ENCODE assay signal across 27 mouse cellular contexts in the genomic region with DNA sequence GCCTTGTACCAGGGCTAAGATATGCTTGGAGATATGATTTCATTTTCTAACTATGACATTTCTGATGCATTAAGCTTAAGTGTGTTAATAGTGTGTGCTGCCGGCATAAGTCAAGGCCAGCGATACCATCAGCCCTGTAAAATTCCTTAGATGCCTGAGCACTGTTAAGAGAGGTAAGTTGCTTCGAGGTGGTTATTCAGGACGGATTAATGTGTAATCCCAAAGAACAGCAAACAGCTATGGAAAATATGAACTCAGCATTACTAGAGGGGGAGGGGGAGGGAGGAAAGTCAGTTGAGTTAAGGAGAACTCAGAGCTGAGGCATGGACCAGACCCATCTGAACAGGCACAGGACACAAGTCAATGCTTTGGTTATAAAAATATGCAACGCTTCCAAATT. TPM values are rescaled to one million over a fixed set of nuclear protein-coding genes. Genes with fewer than 3 reads are reported as not detected.
DNase-seq lines count a peak whose midpoint lies in the region; ATAC-seq and TF ChIP-seq lines count a peak whose summit lies in the region.
"Had no signal": no experiment of that assay in that cellular context is flagged by ENCODE, and none has a peak within 500 bp of the region (broad histone marks: within the 10 kb centered on the region; RNA-seq: fewer than 3 reads in every experiment).

No protein-coding gene starts in this region.

- WGBS in kidney, postnatal 0 days: 63% methylated on average over 5 of the region's 5 CpGs

- no peaks in the 10 kb centered on the region for H3K4me1 ChIP-seq in kidney, postnatal 0 days (replicated peaks; ENCODE audit: insufficient read depth, low read length)
- H3K4me1 ChIP-seq: liver, embryonic 15.5 days; midbrain, embryonic 12.5 days; neural tube, embryonic 15.5 days had no signal

- no peak overlapping the region for H3K4me2 ChIP-seq in kidney, postnatal 0 days (ENCODE audit: low read length)
- H3K4me2 ChIP-seq: embryonic facial prominence, embryonic 15.5 days; heart, embryonic 11.5 days; liver, embryonic 15.5 days; midbrain, embryonic 12.5 days; neural tube, embryonic 15.5 days had no signal

- peak; percentile 49 for ATAC-seq in kidney, postnatal 0 days (replicated peaks; ENCODE audit: low FRiP score, low read depth)
- ATAC-seq: activated CD4-positive, CD25-positive, alpha-beta regulatory T cell, adult 4 months; forebrain, embryonic 16.5 days; intestine, postnatal 0 days had no signal

- H3K9me3 ChIP-seq in kidney, postnatal 0 days (replicated peaks; ENCODE audit: low read length): no peaks in the 10 kb centered on the region
- H3K9me3 ChIP-seq: embryonic facial prominence, embryonic 15.5 days; hindbrain, embryonic 10.5 days; limb, embryonic 10.5 days; liver, embryonic 15.5 days; midbrain, embryonic 12.5 days; neural tube, embryonic 15.5 days had no signal

- H3K27me3 ChIP-seq in kidney, postnatal 0 days (ENCODE audit: insufficient read depth, low read length): no peaks in the 10 kb centered on the region
- H3K27me3 ChIP-seq: embryonic facial prominence, embryonic 15.5 days; liver, embryonic 15.5 days; midbrain, embryonic 12.5 days; neural tube, embryonic 15.5 days had no signal

- DNase-seq in kidney, adult 11 months: peak; percentile 57
- DNase-seq in kidney, postnatal 4 days: no peak
- DNase-seq in lung, postnatal 25 days (ENCODE audit: low spot score): peak; percentile 1
- DNase-seq in lung, postnatal 10 days: no peak
- peak; percentile 23 for DNase-seq in kidney, postnatal 0 days (ENCODE audit: low spot score)
- DNase-seq in layer of hippocampus, adult 9-10 months (ENCODE audit: low spot score): no peak
- no peak for DNase-seq in left cerebral cortex, adult 9 months (ENCODE audit: low spot score in 2 of 2)
- DNase-seq: adrenal gland, postnatal 10 days; cerebellum, adult 18-20 months; cerebellum, postnatal 14 days; embryo, embryonic 11 days; gastrocnemius, postnatal 10 days; liver; right cerebral cortex, adult 18-20 months; thymus, adult 18-20 months; thymus, postnatal 36 days had no signal

- H3K27ac ChIP-seq in kidney, postnatal 0 days: no peak overlapping the region
- H3K27ac ChIP-seq: embryonic facial prominence, embryonic 15.5 days; hindbrain, embryonic 10.5 days; left cerebral cortex, adult 2 months; limb, embryonic 10.5 days; liver, embryonic 15.5 days; midbrain, embryonic 12.5 days; neural tube, embryonic 15.5 days had no signal

- H3K9ac ChIP-seq in kidney, postnatal 0 days (ENCODE audit: low read depth, low read length): no peak overlapping the region
- H3K9ac ChIP-seq: embryonic facial prominence, embryonic 15.5 days; liver, embryonic 15.5 days; midbrain, embryonic 12.5 days; neural tube, embryonic 15.5 days had no signal

- no peak overlapping the region for H3K4me3 ChIP-seq in kidney, postnatal 0 days (replicated peaks; ENCODE audit: low read depth, low read length)
- H3K4me3 ChIP-seq: embryonic facial prominence, embryonic 15.5 days; hindbrain, embryonic 10.5 days; left cerebral cortex, adult 2 months; limb, embryonic 10.5 days; liver, embryonic 15.5 days; midbrain, embryonic 12.5 days; neural tube, embryonic 15.5 days had no signal

- no peak for TF ChIP-seq CTCF in kidney, postnatal 0 days (IDR thresholded peaks at IDR 0.05; ENCODE audit: low read depth)

- H3K36me3 ChIP-seq in kidney, postnatal 0 days (ENCODE audit: insufficient read depth, low read length): no peaks in the 10 kb centered on the region
- H3K36me3 ChIP-seq: embryonic facial prominence, embryonic 15.5 days; hindbrain, embryonic 10.5 days; limb, embryonic 10.5 days; liver, embryonic 15.5 days; midbrain, embryonic 12.5 days; neural tube, embryonic 15.5 days had no signal

RNA-seq across cellular contexts. Expression of a gene that starts 46.6 kb away (rescaled TPM):
- polyA plus RNA-seq in kidney, postnatal 0 days (2015; fragmentation: Nextera tagmentation; extraction: Ambion mirVana): 18.3 and 19.0 TPM in 2 replicates

Comparison
In these comparisons a context has a peak if more than half of its experiments do, and no peak if none do; other contexts are left out.
1. DNase-seq: peak in kidney, adult 11 months (single experiment), lung, postnatal 25 days (single experiment) and kidney, postnatal 0 days (single experiment); none in kidney, postnatal 4 days (0 of 2), lung, postnatal 10 days (single experiment), layer of hippocampus, adult 9-10 months (single experiment) and left cerebral cortex, adult 9 months (0 of 2).